Mouse (Mus musculus): ENCODE measurements at regions not wholly inside any gene's neighbourhood (a gene's known extent, or its start where the extent isn't known, plus 50 kb on each side); places are given as distances from the start of the nearest gene placed in this dataset.

- DNase-seq: peak; percentile 14
Measured at GRCm38 (mm10) chr3:61467158-61467557, 101.4 kb upstream of the B430305J03Rik start.

- no peak for DNase-seq
Measured at GRCm38 (mm10) chr3:61466641-61467040, 100.9 kb upstream of the B430305J03Rik start.

- no peak for DNase-seq
Measured at GRCm38 (mm10) chr3:61460076-61460475, 94.3 kb upstream of the B430305J03Rik start.

GRCm38 (mm10) chr3:61456598-61456997, 90.8 kb upstream of the B430305J03Rik start:
- no peak for DNase-seq

GRCm38 (mm10) chr3:61442000-61442739, 76.4 kb upstream of the B430305J03Rik start:
- no peak for DNase-seq

GRCm38 (mm10) chr3:61441445-61441844, 75.7 kb upstream of the B430305J03Rik start:
- no peak for DNase-seq

GRCm38 (mm10) chr3:61428713-61429112, 63.0 kb upstream of the B430305J03Rik start:
- no peak for DNase-seq

GRCm38 (mm10) chr3:61423945-61424344, 58.2 kb upstream of the B430305J03Rik start:
- DNase-seq: no peak

GRCm38 (mm10) chr3:61419706-61420105, 54.0 kb upstream of the B430305J03Rik start:
- DNase-seq: no peak

GRCm38 (mm10) chr3:61418096-61418495, 52.3 kb upstream of the B430305J03Rik start:
- no peak for DNase-seq

All from lung, postnatal 36 days (tissue).